Mouse (Mus musculus): ENCODE measurements around the gene Sympk. TPM values are rescaled to one million over a fixed set of nuclear protein-coding genes. Genes with fewer than 3 reads are reported as not detected.

The Sympk gene
- polyA plus RNA-seq, 1 experiment: 90.3 TPM

DNA sequence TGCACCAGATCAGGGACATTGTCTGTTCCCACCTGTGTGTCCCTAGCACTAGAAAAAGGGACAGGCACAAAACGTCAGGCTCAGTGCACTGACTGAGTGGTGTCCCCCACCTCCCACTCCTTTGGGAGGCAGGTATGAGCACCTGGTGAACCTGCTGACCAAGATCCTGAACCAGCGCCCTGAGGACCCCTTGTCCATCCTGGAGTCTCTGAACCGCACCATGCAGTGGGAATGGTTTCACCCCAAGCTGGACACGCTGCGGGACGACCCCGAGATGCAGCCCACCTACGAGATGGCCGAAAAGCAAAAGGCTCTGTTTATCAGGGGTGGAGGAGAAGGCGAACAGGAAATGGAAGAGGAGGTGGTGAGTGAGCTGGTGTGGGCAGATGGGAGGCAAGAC is 33.2 kb downstream of the Sympk start:
- no peak overlapping the region for H3K4me3 ChIP-seq
- H3K36me3 ChIP-seq (ENCODE audit: control insufficient read depth, insufficient read depth): no peaks in the 10 kb centered on the region
- no peaks in the 10 kb centered on the region for H3K79me2 ChIP-seq (ENCODE audit: control insufficient read depth, insufficient read depth)
- TF ChIP-seq TCF12 (IDR thresholded peaks at IDR 0.05; ENCODE audit: insufficient read depth, poor library complexity, severe bottlenecking) (no peak), MYOD1 (IDR thresholded peaks at IDR 0.05; ENCODE audit: control insufficient read depth in 1 of 3, insufficient read length in 2 of 3, low read depth in 2 of 3) (no peak), POLR2A (IDR thresholded peaks at IDR 0.05; ENCODE audit: insufficient read length, low read depth) (no peak), CEBPB (IDR thresholded peaks at IDR 0.05; ENCODE audit: insufficient read depth, poor library complexity, severe bottlenecking) (no peak), USF1 (IDR thresholded peaks at IDR 0.05; ENCODE audit: low read depth) (no peak), SRF (IDR thresholded peaks at IDR 0.05; ENCODE audit: control insufficient read depth, insufficient read length, low read depth) (no peak)
- no peak overlapping the region for H3K4me2 ChIP-seq (ENCODE audit: low read depth)
- no peaks in the 10 kb centered on the region for H3K27me3 ChIP-seq (ENCODE audit: control insufficient read depth, insufficient read depth, insufficient read length)
- no peak overlapping the region for H3ac ChIP-seq (ENCODE audit: control insufficient read depth, insufficient read length)

GRCm38 (mm10) chr7:19065896-19066295 is 41.7 kb downstream of the Sympk start:
- Histone ChIP-seq H3K79me2 (ENCODE audit: control insufficient read depth, insufficient read depth) (no peaks in the 10 kb centered on the region), H3K4me3 (no peak overlapping the region), H3ac (ENCODE audit: control insufficient read depth, insufficient read length) (no peak overlapping the region), H3K4me2 (ENCODE audit: low read depth) (no peak overlapping the region), H3K36me3 (ENCODE audit: control insufficient read depth, insufficient read depth) (no peaks in the 10 kb centered on the region), H3K27me3 (ENCODE audit: control insufficient read depth, insufficient read depth, insufficient read length) (peaks cover 19% of the 10 kb centered on the region)
- no peak for TF ChIP-seq REST (IDR thresholded peaks at IDR 0.05; ENCODE audit: insufficient read depth, insufficient read length)
- TF ChIP-seq POLR2AphosphoS2 (IDR thresholded peaks at IDR 0.05; ENCODE audit: insufficient read length, low read depth): no peak
- TF ChIP-seq CEBPB (IDR thresholded peaks at IDR 0.05; ENCODE audit: insufficient read depth, poor library complexity, severe bottlenecking): no peak
- TF ChIP-seq USF1 (IDR thresholded peaks at IDR 0.05; ENCODE audit: low read depth): no peak
- TF ChIP-seq TCF3 (IDR thresholded peaks at IDR 0.05; ENCODE audit: insufficient read length, low read depth): no peak
- no peak for TF ChIP-seq TCF12 (IDR thresholded peaks at IDR 0.05; ENCODE audit: insufficient read depth, poor library complexity, severe bottlenecking)
- TF ChIP-seq SRF (IDR thresholded peaks at IDR 0.05; ENCODE audit: control insufficient read depth, insufficient read length, low read depth): no peak
- TF ChIP-seq MYOG (IDR thresholded peaks at IDR 0.05; ENCODE audit: control insufficient read depth in 1 of 3, insufficient read depth in 1 of 3, insufficient read length in 2 of 3, low read depth in 2 of 3): no peak
- no peak for TF ChIP-seq E2F4 (IDR thresholded peaks at IDR 0.05; ENCODE audit: insufficient read depth)
- no peak for TF ChIP-seq MYOD1 (IDR thresholded peaks at IDR 0.05; ENCODE audit: control insufficient read depth in 1 of 3, insufficient read length in 2 of 3, low read depth in 2 of 3)

DNA sequence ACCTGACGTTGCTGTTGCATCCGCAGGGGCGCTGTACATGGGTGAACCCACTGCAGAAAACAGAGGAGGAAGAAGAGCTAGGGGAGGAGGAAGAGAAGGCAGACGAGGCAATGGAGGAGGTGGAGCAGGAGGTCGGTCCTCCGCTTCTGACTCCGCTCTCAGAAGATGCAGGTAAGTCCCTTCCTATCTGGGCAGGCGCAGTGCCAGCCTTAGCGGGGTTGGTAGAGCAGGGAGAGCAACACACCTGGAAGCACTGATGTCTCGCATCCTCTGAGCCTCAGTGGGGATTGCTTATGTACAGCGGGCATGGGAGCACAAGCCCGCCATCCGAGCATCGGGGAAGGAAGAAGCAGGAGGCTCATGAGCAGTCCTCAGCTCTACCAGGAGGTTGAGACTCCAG is 42.9 kb downstream of the Sympk start:
- Histone ChIP-seq H3K27me3 (ENCODE audit: control insufficient read depth, insufficient read depth, insufficient read length) (peaks cover 19% of the 10 kb centered on the region), H3ac (ENCODE audit: control insufficient read depth, insufficient read length) (no peak overlapping the region), H3K4me3 (no peak overlapping the region), H3K36me3 (ENCODE audit: control insufficient read depth, insufficient read depth) (no peaks in the 10 kb centered on the region), H3K79me2 (ENCODE audit: control insufficient read depth, insufficient read depth) (no peaks in the 10 kb centered on the region), H3K4me2 (ENCODE audit: low read depth) (no peak overlapping the region)
- TF ChIP-seq TCF12 (IDR thresholded peaks at IDR 0.05; ENCODE audit: insufficient read depth, poor library complexity, severe bottlenecking): no peak
- no peak for TF ChIP-seq POLR2AphosphoS2 (IDR thresholded peaks at IDR 0.05; ENCODE audit: insufficient read length, low read depth)
- no peak for TF ChIP-seq MYOD1 (IDR thresholded peaks at IDR 0.05; ENCODE audit: control insufficient read depth in 1 of 3, insufficient read length in 2 of 3, low read depth in 2 of 3)
- TF ChIP-seq TCF3 (IDR thresholded peaks at IDR 0.05; ENCODE audit: insufficient read length, low read depth): no peak
- no peak for TF ChIP-seq CEBPB (IDR thresholded peaks at IDR 0.05; ENCODE audit: insufficient read depth, poor library complexity, severe bottlenecking)
- no peak for TF ChIP-seq POLR2A (IDR thresholded peaks at IDR 0.05; ENCODE audit: insufficient read length, low read depth)
- TF ChIP-seq REST (IDR thresholded peaks at IDR 0.05; ENCODE audit: insufficient read depth, insufficient read length): no peak
- no peak for TF ChIP-seq USF1 (IDR thresholded peaks at IDR 0.05; ENCODE audit: low read depth)
- TF ChIP-seq MAX (IDR thresholded peaks at IDR 0.05; ENCODE audit: low read depth): no peak
- no peak for TF ChIP-seq E2F4 (IDR thresholded peaks at IDR 0.05; ENCODE audit: insufficient read depth)
- TF ChIP-seq SRF (IDR thresholded peaks at IDR 0.05; ENCODE audit: control insufficient read depth, insufficient read length, low read depth): no peak
- TF ChIP-seq MYOG (IDR thresholded peaks at IDR 0.05; ENCODE audit: control insufficient read depth in 1 of 3, insufficient read depth in 1 of 3, insufficient read length in 2 of 3, low read depth in 2 of 3): no peak

DNA sequence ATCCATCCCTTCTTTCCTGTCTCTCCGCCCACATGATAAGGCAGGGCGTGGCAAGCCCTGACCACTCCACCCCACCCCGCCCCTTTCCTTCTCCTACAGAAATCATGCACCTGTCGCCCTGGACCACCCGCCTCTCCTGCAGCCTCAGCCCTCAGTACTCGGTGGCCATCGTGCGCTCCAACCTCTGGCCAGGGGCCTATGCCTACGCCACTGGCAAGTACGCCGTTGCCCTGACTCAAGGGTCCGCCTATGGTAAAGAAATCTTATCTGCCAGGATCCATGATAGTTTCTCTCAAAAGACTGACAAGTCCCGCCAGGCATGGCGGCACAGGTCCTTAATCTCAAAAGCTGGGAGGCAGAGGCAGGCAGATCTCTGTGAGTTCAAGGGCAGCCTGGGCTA is 43.8 kb downstream of the Sympk start:
- Histone ChIP-seq H3K79me2 (ENCODE audit: control insufficient read depth, insufficient read depth) (no peaks in the 10 kb centered on the region), H3K4me3 (no peak overlapping the region), H3K4me2 (ENCODE audit: low read depth) (no peak overlapping the region), H3K36me3 (ENCODE audit: control insufficient read depth, insufficient read depth) (no peaks in the 10 kb centered on the region), H3ac (ENCODE audit: control insufficient read depth, insufficient read length) (no peak overlapping the region), H3K27me3 (ENCODE audit: control insufficient read depth, insufficient read depth, insufficient read length) (peaks cover 19% of the 10 kb centered on the region)
- no peak for TF ChIP-seq TCF12 (IDR thresholded peaks at IDR 0.05; ENCODE audit: insufficient read depth, poor library complexity, severe bottlenecking)
- TF ChIP-seq POLR2AphosphoS2 (IDR thresholded peaks at IDR 0.05; ENCODE audit: insufficient read length, low read depth): no peak
- TF ChIP-seq TCF3 (IDR thresholded peaks at IDR 0.05; ENCODE audit: insufficient read length, low read depth): no peak

DNA sequence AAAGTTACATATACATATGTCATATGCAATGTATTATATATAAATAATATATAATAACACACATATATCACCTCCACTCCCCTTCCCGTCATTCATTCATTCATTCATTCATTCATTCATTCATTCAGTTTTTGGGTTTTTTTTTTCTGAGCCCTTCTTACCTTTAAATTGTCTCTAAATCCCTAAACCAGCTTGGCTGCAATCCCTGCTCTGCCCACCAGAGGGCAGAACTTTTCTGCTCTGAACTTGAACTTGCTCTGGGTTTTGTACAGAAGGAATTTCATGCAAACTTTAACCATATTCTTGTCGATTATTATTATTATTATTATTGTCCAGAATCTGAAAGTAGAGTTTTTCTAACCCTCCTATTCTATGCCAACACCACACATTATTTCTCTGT is 44.5 kb downstream of the Sympk start:
- TF ChIP-seq POLR2AphosphoS2 (IDR thresholded peaks at IDR 0.05; ENCODE audit: insufficient read length, low read depth) (no peak), USF1 (IDR thresholded peaks at IDR 0.05; ENCODE audit: low read depth) (no peak), CEBPB (IDR thresholded peaks at IDR 0.05; ENCODE audit: insufficient read depth, poor library complexity, severe bottlenecking) (no peak), POLR2A (IDR thresholded peaks at IDR 0.05; ENCODE audit: insufficient read length, low read depth) (no peak), REST (IDR thresholded peaks at IDR 0.05; ENCODE audit: insufficient read depth, insufficient read length) (no peak), TCF3 (IDR thresholded peaks at IDR 0.05; ENCODE audit: insufficient read length, low read depth) (no peak), E2F4 (IDR thresholded peaks at IDR 0.05; ENCODE audit: insufficient read depth) (no peak), MAX (IDR thresholded peaks at IDR 0.05; ENCODE audit: low read depth) (no peak), MYOD1 (IDR thresholded peaks at IDR 0.05; ENCODE audit: control insufficient read depth in 1 of 3, insufficient read length in 2 of 3, low read depth in 2 of 3) (no peak), SRF (IDR thresholded peaks at IDR 0.05; ENCODE audit: control insufficient read depth, insufficient read length, low read depth) (no peak), MYOG (IDR thresholded peaks at IDR 0.05; ENCODE audit: control insufficient read depth in 1 of 3, insufficient read depth in 1 of 3, insufficient read length in 2 of 3, low read depth in 2 of 3) (no peak), TCF12 (IDR thresholded peaks at IDR 0.05; ENCODE audit: insufficient read depth, poor library complexity, severe bottlenecking) (no peak)
- no peak overlapping the region for H3ac ChIP-seq (ENCODE audit: control insufficient read depth, insufficient read length)
- H3K27me3 ChIP-seq (ENCODE audit: control insufficient read depth, insufficient read depth, insufficient read length): peaks cover 19% of the 10 kb centered on the region
- H3K4me3 ChIP-seq: no peak overlapping the region
- no peak overlapping the region for H3K4me2 ChIP-seq (ENCODE audit: low read depth)
- no peaks in the 10 kb centered on the region for H3K36me3 ChIP-seq (ENCODE audit: control insufficient read depth, insufficient read depth)
- H3K79me2 ChIP-seq (ENCODE audit: control insufficient read depth, insufficient read depth): no peaks in the 10 kb centered on the region
